Mouse (Mus musculus) embryonic facial prominence, embryonic 13.5 days (tissue): Measurements from ENCODE around the gene Myh9. TPM values are rescaled to one million over a fixed set of nuclear protein-coding genes. Genes with fewer than 3 reads are reported as not detected.

Source experiments
- ATAC-seq: fragments of 200-750 bp; cut with Nextera tagmentation; 2 replicates; pipeline ENCODE4 v1.8.0; 2017; ENCODE audit warnings: low read depth; ENCODE audit not compliant: insufficient number of reproducible peaks, insufficient read depth, low FRiP score, low TSS enrichment
- H3K27ac ChIP-seq: fragments of 300-500 bp; sonication (generic); 2 replicates; pipeline ENCODE4 v1.5.1; 2015; ENCODE audit warnings: moderate library complexity, mild to moderate bottlenecking, inconsistent platforms
- H3K27me3 ChIP-seq: fragments of 300-500 bp; sonication (generic); 2 replicates; pipeline ENCODE4 v1.6.1; 2015; ENCODE audit warnings: mild to moderate bottlenecking, inconsistent platforms
- H3K36me3 ChIP-seq: fragments of 300-500 bp; sonication (generic); 2 replicates; pipeline ENCODE4 v1.6.1; 2015; ENCODE audit warnings: mild to moderate bottlenecking, inconsistent platforms
- H3K4me1 ChIP-seq: fragments of 300-500 bp; sonication (generic); 2 replicates; pipeline ENCODE4 v1.6.1; 2015; ENCODE audit warnings: inconsistent platforms
- H3K4me2 ChIP-seq: fragments of 300-500 bp; sonication (generic); 2 replicates; pipeline ENCODE4 v1.6.1; 2015; ENCODE audit warnings: moderate library complexity, mild to moderate bottlenecking, inconsistent platforms
- H3K4me3 ChIP-seq: fragments of 300-500 bp; sonication (generic); 2 replicates; pipeline ENCODE4 v1.5.1; 2015; ENCODE audit warnings: mild to moderate bottlenecking, inconsistent platforms
- H3K9ac ChIP-seq: fragments of 300-500 bp; sonication (generic); 2 replicates; pipeline ENCODE4 v1.6.1; 2015; ENCODE audit warnings: mild to moderate bottlenecking, inconsistent platforms
- H3K9me3 ChIP-seq: fragments of 300-500 bp; sonication (generic); 2 replicates; pipeline ENCODE4 v1.6.1; 2016; ENCODE audit warnings: inconsistent platforms
- WGBS: fragments of 180-500 bp; shearing (Covaris S2); methylation state at CpG from one replicate; pipeline ENCODE4 v1.1.7; 2015; ENCODE audit warnings: mixed read lengths; 5-methylcytosine and 5-hydroxymethylcytosine counted together
- polyA plus RNA-seq: library from polyadenylated mRNA; unstranded; fragments of >200 nt; fragmentation: Nextera tagmentation; extraction: Ambion mirVana; gene quantifications from 2 replicates; pipeline ENCODE4 v1.2.1, GENCODE M21; 2015

The Myh9 gene
- polyA plus RNA-seq, 1 experiment from 2014 or later = 36.2 TPM

- no peak for ATAC-seq
- Histone ChIP-seq H3K9ac (0 out of 2 replicates have a peak overlapping the region, but pooled peaks have one; percentile 22), H3K4me3 (no peak overlapping the region), H3K4me1 (peaks cover 40% of the 10 kb centered on the region), H3K9me3 (no peaks in the 10 kb centered on the region), H3K36me3 (peaks cover 61% of the 10 kb centered on the region), H3K27ac (no peak overlapping the region), H3K4me2 (no peak overlapping the region), H3K27me3 (no peaks in the 10 kb centered on the region)
- 79% methylated on average over 11 of the region's 11 CpGs for WGBS
Observed at GRCm38 (mm10) chr15:77811099-77811760, 30.7 kb downstream of the Myh9 start.

GRCm38 (mm10) chr15:77810416-77811098 is 31.4 kb downstream of the Myh9 start:
- peaks cover 67% of the 10 kb centered on the region for H3K36me3 ChIP-seq
- no peaks in the 10 kb centered on the region for H3K9me3 ChIP-seq
- 56% methylated on average over 17 of the region's 17 CpGs for WGBS

GRCm38 (mm10) chr15:77809434-77809833 is 32.5 kb downstream of the Myh9 start:
- no peak for ATAC-seq
- H3K27ac ChIP-seq = no peak overlapping the region
- H3K9me3 ChIP-seq = no peaks in the 10 kb centered on the region
- H3K4me1 ChIP-seq = peaks cover 32% of the 10 kb centered on the region
- peaks cover 76% of the 10 kb centered on the region for H3K36me3 ChIP-seq
- H3K9ac ChIP-seq = no peak overlapping the region
- no peak overlapping the region for H3K4me2 ChIP-seq
- no peaks in the 10 kb centered on the region for H3K27me3 ChIP-seq
- WGBS = 96% methylated on average over 1 of the region's 1 CpGs
- H3K4me3 ChIP-seq = no peak overlapping the region

More at GRCm38 (mm10) chr15:77810416-77811098, 31.4 kb downstream of the Myh9 start:
- Histone ChIP-seq H3K27ac (no peak overlapping the region), H3K4me2 (no peak overlapping the region), H3K4me1 (peaks cover 33% of the 10 kb centered on the region), H3K27me3 (no peaks in the 10 kb centered on the region), H3K9ac (peak overlapping the region; percentile 22; the same call in 1 of the 2 replicates), H3K4me3 (no peak overlapping the region)
- no peak for ATAC-seq

GRCm38 (mm10) chr15:77807264-77807585 is 34.8 kb downstream of the Myh9 start:
- Histone ChIP-seq H3K27ac (peak overlapping the region; percentile 34; the same call in 1 of the 2 replicates), H3K27me3 (no peaks in the 10 kb centered on the region), H3K4me2 (no peak overlapping the region), H3K9ac (0 out of 2 replicates have a peak overlapping the region, but pooled peaks have one; percentile 12), H3K9me3 (no peaks in the 10 kb centered on the region), H3K4me1 (peaks cover 30% of the 10 kb centered on the region), H3K4me3 (no peak overlapping the region), H3K36me3 (peaks cover 82% of the 10 kb centered on the region)
- WGBS = 74% methylated on average over 7 of the region's 7 CpGs
- no peak for ATAC-seq

- Histone ChIP-seq H3K27ac (peak overlapping the region; percentile 34; the same call in 1 of the 2 replicates), H3K36me3 (peaks cover 83% of the 10 kb centered on the region), H3K27me3 (no peaks in the 10 kb centered on the region), H3K4me1 (peaks cover 30% of the 10 kb centered on the region), H3K4me3 (no peak overlapping the region), H3K9ac (0 out of 2 replicates have a peak overlapping the region, but pooled peaks have one; percentile 32), H3K4me2 (no peak overlapping the region), H3K9me3 (no peaks in the 10 kb centered on the region)
- 83% methylated on average over 13 of the region's 13 CpGs for WGBS
- no peak for ATAC-seq
Observed at GRCm38 (mm10) chr15:77806565-77807263, 35.3 kb downstream of the Myh9 start.

GRCm38 (mm10) chr15:77805657-77806056 is 36.3 kb downstream of the Myh9 start:
- Histone ChIP-seq H3K4me1 (peaks cover 32% of the 10 kb centered on the region), H3K4me2 (no peak overlapping the region), H3K27me3 (no peaks in the 10 kb centered on the region), H3K9me3 (no peaks in the 10 kb centered on the region), H3K36me3 (peaks cover 83% of the 10 kb centered on the region), H3K27ac (no peak overlapping the region), H3K9ac (no peak overlapping the region), H3K4me3 (no peak overlapping the region)
- no peak for ATAC-seq
- 80% methylated on average over 4 of the region's 4 CpGs for WGBS

- ATAC-seq = no peak
Observed at GRCm38 (mm10) chr15:77804949-77805348, 37.0 kb downstream of the Myh9 start.

GRCm38 (mm10) chr15:77804460-77804859 is 37.5 kb downstream of the Myh9 start:
- H3K4me3 ChIP-seq = no peak overlapping the region
- peak overlapping the region; percentile 44; the same call in 1 of the 2 replicates for H3K27ac ChIP-seq
- no peak for ATAC-seq
- 80% methylated on average over 6 of the region's 6 CpGs for WGBS
- H3K9ac ChIP-seq = no peak overlapping the region
- H3K4me2 ChIP-seq = no peak overlapping the region
- no peaks in the 10 kb centered on the region for H3K9me3 ChIP-seq
- peaks cover 75% of the 10 kb centered on the region for H3K36me3 ChIP-seq
- H3K4me1 ChIP-seq = peaks cover 36% of the 10 kb centered on the region
- H3K27me3 ChIP-seq = no peaks in the 10 kb centered on the region

More at GRCm38 (mm10) chr15:77804949-77805348, 37.0 kb downstream of the Myh9 start:
- Histone ChIP-seq H3K9me3 (no peaks in the 10 kb centered on the region), H3K4me3 (no peak overlapping the region), H3K4me2 (no peak overlapping the region), H3K27ac (0 out of 2 replicates have a peak overlapping the region, but pooled peaks have one; percentile 44), H3K36me3 (peaks cover 80% of the 10 kb centered on the region), H3K27me3 (no peaks in the 10 kb centered on the region), H3K4me1 (peaks cover 31% of the 10 kb centered on the region), H3K9ac (no peak overlapping the region)
- 72% methylated on average over 9 of the region's 9 CpGs for WGBS

- 29% methylated on average over 3 of the region's 3 CpGs for WGBS
- peaks cover 68% of the 10 kb centered on the region for H3K36me3 ChIP-seq
Observed at GRCm38 (mm10) chr15:77803747-77804146, 38.2 kb downstream of the Myh9 start.

GRCm38 (mm10) chr15:77802992-77803391 is 39.0 kb downstream of the Myh9 start:
- ATAC-seq = no peak
- no peak overlapping the region for H3K4me2 ChIP-seq
- peak overlapping the region; percentile 44 for H3K27ac ChIP-seq
- H3K9ac ChIP-seq = no peak overlapping the region
- H3K27me3 ChIP-seq = no peaks in the 10 kb centered on the region
- 77% methylated on average over 4 of the region's 4 CpGs for WGBS
- no peaks in the 10 kb centered on the region for H3K9me3 ChIP-seq
- peaks cover 51% of the 10 kb centered on the region for H3K4me1 ChIP-seq
- no peak overlapping the region for H3K4me3 ChIP-seq
- peaks cover 63% of the 10 kb centered on the region for H3K36me3 ChIP-seq

More at GRCm38 (mm10) chr15:77803747-77804146, 38.2 kb downstream of the Myh9 start:
- ATAC-seq = no peak
- no peak overlapping the region for H3K4me2 ChIP-seq
- H3K9ac ChIP-seq = no peak overlapping the region
- no peaks in the 10 kb centered on the region for H3K9me3 ChIP-seq
- H3K4me3 ChIP-seq = no peak overlapping the region
- H3K27me3 ChIP-seq = no peaks in the 10 kb centered on the region
- peaks cover 43% of the 10 kb centered on the region for H3K4me1 ChIP-seq
- peak overlapping the region; percentile 44 for H3K27ac ChIP-seq

GRCm38 (mm10) chr15:77801188-77801587 is 40.8 kb downstream of the Myh9 start:
- 74% methylated on average over 4 of the region's 4 CpGs for WGBS
- Histone ChIP-seq H3K9ac (no peak overlapping the region), H3K36me3 (peaks cover 60% of the 10 kb centered on the region), H3K27me3 (no peaks in the 10 kb centered on the region), H3K9me3 (no peaks in the 10 kb centered on the region), H3K4me1 (peaks cover 61% of the 10 kb centered on the region), H3K4me2 (no peak overlapping the region), H3K27ac (peak overlapping the region; percentile 97), H3K4me3 (no peak overlapping the region)
- ATAC-seq = no peak
